Mouse (Mus musculus) fibroblast of lung, adult 2 months (primary cell): ENCODE results near the gene Yif1a.
"Not testable (repeated sequence)": the region's sequence is repeated elsewhere in the genome, so short reads cannot be mapped to it uniquely, and the experiment has no call there.

Experiments used
- DNase-seq: peaks from one replicate; pipeline ENCODE4 v3.0.0-alpha.2; 2011; ENCODE audit warnings: low read depth

The Yif1a gene

GRCm38 (mm10) chr19:5085145-5085863 is 3.0 kb upstream of the Yif1a start, which contains the start of gene Tmem151a:
Gene Tmem151a (minus strand): TSS chr19:5085531.
- DNase-seq = no peak

- DNase-seq = not testable (repeated sequence)
Observed at GRCm38 (mm10) chr19:5086533-5086932, 1.8 kb upstream of the Yif1a start.

- DNase-seq = no peak
Observed at GRCm38 (mm10) chr19:5089324-5089723, 986 bp downstream of the Yif1a start.

GRCm38 (mm10) chr19:5092083-5092482 is 3.7 kb downstream of the Yif1a start:
- DNase-seq = no peak

GRCm38 (mm10) chr19:5093481-5094242 is 5.3 kb downstream of the Yif1a start:
- DNase-seq = no peak

- peak; percentile 60 for DNase-seq
Observed at GRCm38 (mm10) chr19:5094243-5094632, 5.9 kb downstream of the Yif1a start.

- no peak for DNase-seq
Observed at GRCm38 (mm10) chr19:5094746-5095417, 6.5 kb downstream of the Yif1a start.

- DNase-seq = no peak
Observed at GRCm38 (mm10) chr19:5095887-5096474, 7.6 kb downstream of the Yif1a start.

- DNase-seq = no peak
Observed at GRCm38 (mm10) chr19:5097521-5098362, 9.4 kb downstream of the Yif1a start.

- no peak for DNase-seq
Observed at GRCm38 (mm10) chr19:5098363-5099143, 10.2 kb downstream of the Yif1a start, which contains the start of gene Cnih2. Gene Cnih2 (minus strand): TSS chr19:5098521.

- DNase-seq = no peak
Observed at GRCm38 (mm10) chr19:5106074-5106473, 17.7 kb downstream of the Yif1a start.

GRCm38 (mm10) chr19:5106731-5107191 is 18.4 kb downstream of the Yif1a start, which contains the start of gene Rab1b:
Gene Rab1b (minus strand): TSS chr19:5107072.
- DNase-seq = peak; percentile 94

GRCm38 (mm10) chr19:5107556-5108270 is 19.4 kb downstream of the Yif1a start:
- DNase-seq = no peak

GRCm38 (mm10) chr19:5108271-5108575 is 19.9 kb downstream of the Yif1a start:
- DNase-seq = no peak

- DNase-seq = no peak
Observed at GRCm38 (mm10) chr19:5108702-5109101, 20.4 kb downstream of the Yif1a start.

GRCm38 (mm10) chr19:5109659-5110453 is 21.5 kb downstream of the Yif1a start:
- DNase-seq = no peak

GRCm38 (mm10) chr19:5113783-5114182 is 25.4 kb downstream of the Yif1a start:
- DNase-seq = no peak

GRCm38 (mm10) chr19:5117494-5118383 is 29.4 kb downstream of the Yif1a start:
- peak; percentile 65 for DNase-seq
